Mouse (Mus musculus) layer of hippocampus, adult 2 months (tissue): ENCODE measurements around the gene Adamts17. TPM values are rescaled to one million over a fixed set of nuclear protein-coding genes. Genes with fewer than 3 reads are reported as not detected.
A peak's percentile ranks its signal among the peaks of the same experiment; 100 is the strongest.

Source experiments
- DNase-seq, 2 experiments: peaks; one replicate each; pipeline ENCODE4 v3.0.0; 2022; ENCODE audit warnings: low spot score in 2 of 2
- H3K27ac ChIP-seq: fragments of 200-600 bp; 2 replicates; pipeline ENCODE4 v1.8.1; 2022
- H3K4me3 ChIP-seq: fragments of 200-600 bp; 2 replicates; pipeline ENCODE4 v1.8.1; 2022; ENCODE audit warnings: mild to moderate bottlenecking
- CTCF ChIP-seq: fragments of 200-600 bp; conservative IDR thresholded peaks from 2 replicates; pipeline ENCODE4 v1.8.1; 2022; ENCODE audit warnings: antibody characterized with exemption, mild to moderate bottlenecking, moderate library complexity
- total RNA-seq, 2 experiments: library from RNA; stranded (reverse); gene quantifications; 2 replicates each; pipeline ENCODE4 v1.2.3; 2021

The Adamts17 gene
- total RNA-seq, 2 experiments from 2014 or later, result 27.3 to 32.7 TPM

DNA sequence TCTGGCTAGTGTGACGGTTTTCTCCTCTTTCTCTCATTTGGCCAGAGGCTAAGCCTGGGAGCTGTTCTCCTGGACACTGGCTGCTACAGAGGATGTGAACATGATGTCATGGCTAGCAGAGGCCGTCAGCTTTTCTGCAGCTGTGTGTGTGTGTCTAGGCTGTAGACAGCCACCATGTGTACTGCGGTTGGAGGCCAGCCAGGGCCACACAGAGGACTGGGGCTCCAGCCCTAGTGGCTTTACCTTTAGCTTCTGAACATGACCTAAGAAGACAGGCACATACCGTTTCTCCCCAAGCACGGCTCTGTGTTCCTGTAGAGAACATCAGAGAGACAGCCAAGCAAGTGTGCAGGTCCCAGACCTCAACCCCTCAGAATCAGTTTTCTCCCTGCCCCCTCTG lies 73.3 kb downstream of the Adamts17 start:
- Histone ChIP-seq H3K27ac (no peak overlapping the region), H3K4me3 (no peak overlapping the region)
- DNase-seq, result no peak
- TF ChIP-seq CTCF, result no peak

DNA sequence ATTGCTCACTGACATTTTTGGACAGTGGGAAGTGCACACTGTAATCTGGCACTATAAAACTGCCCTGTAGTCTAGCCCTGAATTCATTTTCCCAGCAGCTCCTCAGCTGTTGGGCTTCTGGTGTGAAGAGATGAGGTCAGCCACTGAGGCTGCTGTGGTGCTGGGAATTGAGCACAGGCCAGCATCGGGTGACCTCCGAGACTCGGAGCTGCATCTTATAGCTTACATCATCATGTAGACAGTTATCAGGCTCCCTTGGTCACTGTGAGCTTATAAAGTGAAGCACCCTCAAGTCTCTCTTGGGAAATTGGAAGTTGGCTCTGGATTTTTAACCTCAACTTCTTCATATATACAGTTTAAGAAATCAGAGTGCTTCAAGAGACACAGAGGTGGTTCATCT lies 84.1 kb downstream of the Adamts17 start:
- DNase-seq, result no peak
- no peak overlapping the region for H3K4me3 ChIP-seq
- no peak for TF ChIP-seq CTCF
- H3K27ac ChIP-seq, result no peak overlapping the region

DNA sequence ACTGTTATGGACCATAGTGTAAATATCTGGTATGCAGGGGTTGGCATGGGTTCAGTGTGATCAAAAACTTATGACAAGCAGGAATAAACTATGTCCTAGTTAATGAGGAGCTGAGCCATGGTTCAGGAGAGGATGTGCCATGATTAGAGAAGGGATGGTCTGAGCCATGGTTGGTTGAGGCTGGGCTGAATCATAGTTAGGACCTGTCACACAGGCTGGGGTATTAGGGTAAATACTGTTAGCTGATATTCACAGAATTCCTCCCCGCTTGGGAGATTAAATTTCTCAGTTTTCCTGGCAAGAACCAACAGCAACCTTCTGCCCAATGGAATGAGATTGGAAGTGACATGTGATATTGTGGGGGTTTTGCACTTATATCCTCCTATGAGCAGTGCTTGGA lies 84.6 kb downstream of the Adamts17 start:
- DNase-seq, result peak in 1 of 2 experiments; percentile 3
- no peak overlapping the region for H3K4me3 ChIP-seq
- TF ChIP-seq CTCF, result no peak
- no peak overlapping the region for H3K27ac ChIP-seq

DNA sequence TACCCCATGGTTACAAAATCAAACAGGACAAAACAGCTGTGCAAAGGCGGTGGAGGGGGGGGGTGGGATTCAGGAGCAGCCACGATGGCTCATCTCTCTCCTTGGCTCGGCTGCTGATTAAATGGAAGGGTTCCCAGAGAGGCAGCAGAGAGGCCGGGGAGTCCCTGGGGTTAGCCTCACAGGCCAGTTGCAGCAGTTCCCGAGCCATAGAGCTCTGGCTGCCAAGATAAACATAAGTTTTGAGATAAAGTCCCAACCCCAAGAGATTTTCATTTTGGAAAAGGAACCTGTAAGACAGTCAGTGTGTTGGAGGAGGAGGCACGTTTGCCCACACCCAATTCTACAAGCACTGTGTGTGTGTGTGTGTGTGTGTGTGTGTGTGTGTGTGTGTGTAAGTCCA lies 89.7 kb downstream of the Adamts17 start:
- no peak overlapping the region for H3K4me3 ChIP-seq
- DNase-seq, result no peak
- TF ChIP-seq CTCF, result no peak
- no peak overlapping the region for H3K27ac ChIP-seq

DNA sequence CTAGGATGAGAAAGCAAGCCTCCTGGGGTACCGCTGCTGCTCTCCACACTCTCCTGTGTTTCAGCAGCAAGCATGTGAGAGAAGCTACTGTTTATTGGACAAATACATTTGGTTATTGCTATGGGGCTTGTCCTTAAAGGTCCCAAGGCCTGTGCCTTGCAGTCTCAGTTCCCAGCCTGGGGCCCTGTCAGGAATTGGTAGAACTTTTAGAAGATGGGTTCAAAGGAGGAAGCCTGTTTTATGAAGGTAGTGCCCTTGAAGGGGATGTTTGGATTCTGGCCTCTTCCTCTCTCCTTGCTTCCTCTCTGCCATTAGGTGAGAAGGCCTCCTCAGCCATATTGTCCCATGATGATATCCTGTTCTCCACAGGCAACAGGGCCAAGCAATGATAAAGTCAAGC lies 91.8 kb downstream of the Adamts17 start:
- TF ChIP-seq CTCF, result no peak
- no peak for DNase-seq
- H3K27ac ChIP-seq, result no peak overlapping the region

DNA sequence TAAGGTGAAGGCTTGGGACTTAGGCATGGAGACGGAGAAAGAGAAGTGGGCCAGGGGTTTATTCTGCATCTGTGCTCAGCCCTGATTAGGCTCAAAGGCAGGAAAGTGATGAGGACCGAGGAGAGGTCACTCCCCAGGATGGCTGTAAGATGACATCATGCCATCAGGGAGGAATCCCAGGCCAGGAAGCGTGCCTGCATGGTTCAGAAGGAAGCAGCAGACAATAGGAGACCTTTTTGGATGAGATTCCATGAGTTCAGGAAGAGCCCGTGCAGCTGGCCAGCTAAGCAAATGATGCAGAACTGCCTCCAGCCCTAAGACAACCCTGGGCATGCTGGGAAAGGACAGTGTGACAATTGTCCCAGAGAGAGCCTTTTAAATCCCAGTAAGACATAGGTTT lies 93.7 kb downstream of the Adamts17 start:
- peak overlapping the region; percentile 12 for H3K27ac ChIP-seq
- no peak for TF ChIP-seq CTCF
- H3K4me3 ChIP-seq, result no peak overlapping the region
- DNase-seq, result no peak

More for the DNA sequence above, 91.8 kb downstream of the Adamts17 start:
- no peak overlapping the region for H3K4me3 ChIP-seq

DNA sequence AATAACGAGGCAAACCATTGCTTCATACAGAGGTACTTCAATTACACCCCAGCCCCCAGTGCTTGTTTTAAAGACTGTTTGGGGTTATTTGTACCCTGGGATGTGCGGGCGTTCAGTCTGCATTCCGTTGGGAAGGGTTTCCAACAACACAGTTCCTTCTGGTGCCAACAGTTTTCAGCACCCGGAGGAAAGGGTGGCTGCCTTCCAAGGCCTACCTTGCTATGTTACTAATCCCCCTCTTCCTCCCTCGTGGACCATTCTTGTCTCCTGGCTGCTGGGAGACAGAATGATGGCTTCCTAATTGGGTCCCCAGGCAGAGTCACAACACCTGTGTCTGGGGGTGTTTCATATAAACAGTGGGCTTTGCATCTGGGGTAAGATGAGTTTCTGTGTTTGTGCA lies 94.5 kb downstream of the Adamts17 start:
- H3K4me3 ChIP-seq, result no peak overlapping the region
- TF ChIP-seq CTCF, result no peak
- DNase-seq, result peak; percentile 55 to 71

DNA sequence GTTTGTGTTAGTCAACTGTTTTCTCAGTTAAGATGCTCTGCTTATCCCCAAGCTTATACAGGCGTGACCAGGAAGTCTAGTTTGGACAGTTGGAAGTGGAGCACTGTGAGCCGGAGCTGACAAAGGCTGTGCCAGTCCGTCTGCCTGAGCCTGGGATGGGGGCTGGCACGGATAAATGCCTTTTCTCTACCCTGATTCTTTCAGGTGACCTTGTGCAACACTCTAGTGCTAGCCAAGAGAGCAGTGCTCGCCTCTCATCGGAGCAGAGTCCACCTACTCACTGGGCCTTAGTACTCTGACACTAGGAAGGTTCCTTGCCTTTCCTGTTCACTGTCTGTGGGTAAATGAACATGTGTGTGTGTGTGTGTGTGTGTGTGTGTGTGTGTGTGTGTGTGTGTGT lies 95.5 kb downstream of the Adamts17 start:
- no peak for TF ChIP-seq CTCF
- no peak overlapping the region for H3K4me3 ChIP-seq
- peak overlapping the region; percentile 12; the same call in 1 of the 2 replicates for H3K27ac ChIP-seq
- no peak for DNase-seq

More for the DNA sequence above, 94.5 kb downstream of the Adamts17 start:
- H3K27ac ChIP-seq, result peak overlapping the region; percentile 12

DNA sequence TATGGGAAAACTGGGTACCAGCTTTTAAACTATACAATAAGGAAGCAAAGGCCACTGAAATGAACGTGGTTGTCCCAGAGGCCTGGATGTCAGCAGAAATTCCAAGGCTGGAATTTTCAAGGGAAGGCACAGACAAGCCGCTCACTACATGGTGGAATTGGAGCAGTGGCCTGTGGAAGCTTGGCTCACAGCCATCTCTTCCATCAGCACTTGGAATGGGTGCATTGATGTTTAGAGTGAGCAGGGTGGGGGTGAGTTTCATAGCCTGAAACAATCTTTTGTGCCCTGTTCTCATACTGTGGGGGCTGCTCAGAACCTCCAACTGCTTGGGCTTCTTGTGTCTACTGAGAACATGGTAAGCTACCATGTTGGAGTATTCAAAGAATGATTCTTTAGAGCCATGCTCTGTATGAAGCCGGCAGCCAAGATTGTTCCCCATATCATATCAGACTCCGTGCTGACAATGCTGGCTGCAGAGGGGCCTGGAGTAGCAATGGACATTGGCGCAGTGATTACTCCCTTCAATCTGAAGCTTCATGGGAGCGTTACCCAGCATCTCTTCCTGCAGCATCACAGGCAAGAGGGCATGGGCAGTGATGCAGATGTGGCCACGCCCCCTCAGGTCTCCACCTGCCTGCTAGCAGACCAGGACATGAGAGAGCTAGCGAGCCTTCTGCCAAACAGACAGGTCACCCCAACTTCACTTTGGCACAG lies 96.7 kb downstream of the Adamts17 start:
- TF ChIP-seq CTCF, result no peak

DNA sequence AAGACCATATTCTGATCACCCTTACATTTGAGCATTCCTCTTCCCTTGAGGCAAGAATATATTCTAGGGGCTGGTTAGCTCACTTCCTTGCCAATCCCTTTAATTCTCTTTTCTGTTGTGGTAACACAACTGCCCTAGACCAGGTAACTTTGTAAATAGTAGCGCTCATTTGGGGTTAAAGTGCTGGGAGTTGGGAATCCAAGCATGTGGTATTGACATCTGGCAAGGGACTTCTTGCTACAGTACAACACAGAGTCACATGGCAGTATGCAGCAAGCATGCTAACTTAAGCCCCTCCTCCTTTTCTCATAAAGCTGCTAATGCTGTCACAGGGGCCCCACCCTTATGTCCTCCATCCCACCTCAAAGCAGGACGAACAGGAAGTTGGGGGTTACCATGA lies 97.4 kb downstream of the Adamts17 start:
- no peak for TF ChIP-seq CTCF
- no peak overlapping the region for H3K4me3 ChIP-seq
- DNase-seq, result no peak
- H3K27ac ChIP-seq, result no peak overlapping the region

More for the DNA sequence above, 96.7 kb downstream of the Adamts17 start:
- H3K27ac ChIP-seq, result no peak overlapping the region; the same call in 1 of the 2 replicates
- no peak overlapping the region for H3K4me3 ChIP-seq
- DNase-seq, result peak in 1 of 2 experiments; percentile 39

DNA sequence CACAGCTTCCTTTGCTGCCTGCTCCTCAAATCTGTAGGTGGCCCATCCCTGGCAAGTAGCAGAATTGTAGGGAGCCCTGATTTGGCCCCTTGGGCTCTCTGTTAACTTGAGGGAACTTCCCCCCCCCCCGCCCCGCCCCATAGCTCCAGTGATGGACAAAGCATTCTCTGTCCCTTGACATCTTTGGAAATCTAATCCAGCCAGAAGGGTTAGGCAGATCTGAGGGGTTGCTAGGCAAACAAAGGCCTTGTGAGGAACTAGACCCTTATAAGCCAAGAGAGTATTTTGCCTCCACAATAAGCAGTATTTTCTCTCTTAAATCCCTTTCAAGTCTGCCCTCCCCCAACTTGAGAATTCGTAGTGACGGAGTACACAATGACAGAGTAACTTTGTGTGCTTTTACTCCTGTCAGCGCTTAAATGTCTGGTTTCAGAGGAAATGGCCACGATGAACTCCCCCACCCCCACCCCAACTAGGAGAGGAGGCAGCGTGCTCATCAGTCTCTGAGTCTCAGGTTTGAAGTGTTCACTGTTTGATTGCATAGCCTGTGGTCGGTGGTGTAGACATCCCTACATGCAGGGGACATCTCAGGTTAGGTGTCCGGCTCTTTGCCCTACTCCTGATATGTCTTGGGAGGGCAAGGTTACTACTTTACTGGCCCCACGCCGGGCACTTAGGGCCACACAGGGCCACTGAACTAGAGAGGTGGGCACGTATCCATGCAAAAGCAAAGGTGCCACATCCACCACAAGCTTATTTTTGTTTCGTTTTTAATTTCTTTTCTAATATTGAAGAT lies 99.7 kb downstream of the Adamts17 start:
- no peak for DNase-seq
- TF ChIP-seq CTCF, result no peak
- H3K4me3 ChIP-seq, result no peak overlapping the region

DNA sequence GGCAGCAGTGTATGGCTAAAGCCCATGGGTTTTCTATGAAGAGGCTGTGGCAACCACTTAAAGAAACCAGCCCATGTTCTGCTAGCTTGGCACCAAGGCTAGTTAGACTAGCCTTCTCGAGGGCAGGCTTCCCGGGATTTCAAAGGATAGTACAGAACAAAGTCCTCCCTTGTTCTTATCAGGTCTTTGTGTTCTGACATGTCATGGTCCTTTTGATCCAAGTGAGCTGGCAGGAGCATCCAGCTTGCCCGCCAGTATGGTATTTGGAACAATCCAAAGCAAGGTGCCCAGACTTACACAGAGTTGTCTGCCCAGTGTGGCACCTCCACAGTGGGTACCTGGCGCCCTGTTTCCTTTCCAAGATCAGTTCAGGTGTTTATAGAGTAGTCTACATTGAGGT lies 101.2 kb downstream of the Adamts17 start:
- Histone ChIP-seq H3K4me3 (no peak overlapping the region), H3K27ac (no peak overlapping the region)
- no peak for DNase-seq
- TF ChIP-seq CTCF, result no peak

More for the DNA sequence above, 99.7 kb downstream of the Adamts17 start:
- no peak overlapping the region for H3K27ac ChIP-seq

DNA sequence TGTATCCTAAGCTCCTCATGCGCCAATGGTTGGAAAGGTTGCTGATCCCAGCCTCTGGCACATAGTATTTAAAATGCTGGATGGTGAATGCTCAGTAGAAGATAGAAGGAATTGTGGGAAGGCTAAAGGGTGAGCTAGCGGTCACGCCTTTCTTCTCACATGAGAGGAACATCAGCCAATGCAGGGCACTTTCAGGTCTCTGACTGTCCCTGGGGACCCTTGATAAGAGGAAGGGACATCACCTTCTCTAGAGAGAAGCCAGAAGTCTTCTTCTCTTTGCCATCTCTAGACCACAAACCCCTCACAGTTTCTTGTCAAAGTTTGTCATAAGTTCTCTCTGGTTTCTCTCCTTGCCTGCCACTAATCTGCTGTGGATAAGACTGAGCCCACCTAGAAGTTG lies 109.5 kb downstream of the Adamts17 start:
- DNase-seq, result no peak
- no peak for TF ChIP-seq CTCF
- H3K27ac ChIP-seq, result no peak overlapping the region
- no peak overlapping the region for H3K4me3 ChIP-seq
